Mouse (Mus musculus): Measurements from ENCODE around the gene Rusc1.

Gene Rusc1

DNA sequence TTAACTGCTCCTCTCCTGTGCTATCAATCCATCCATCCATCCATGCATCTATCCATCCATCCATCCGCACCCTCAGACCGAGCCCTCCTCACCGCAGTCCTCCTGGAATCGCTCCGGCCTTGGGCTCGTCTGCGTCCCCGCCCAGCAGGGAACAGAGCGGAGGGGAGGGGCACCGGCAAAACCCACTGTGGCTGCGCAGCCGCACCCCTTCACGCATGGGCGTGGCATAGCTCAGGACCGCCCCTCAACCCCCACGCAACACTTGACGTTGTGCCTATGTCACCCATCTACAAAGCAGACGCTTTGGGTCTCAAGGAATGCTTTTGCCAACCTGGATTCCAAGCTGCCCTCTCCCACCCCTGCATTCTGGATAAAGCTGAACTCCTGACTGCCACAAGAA, at the start of gene Rusc1:
Gene Rusc1, minus strand, starts transcription at position 137 of the 400 bp plus-strand sequence.
- peak; percentile 95 for DNase-seq (ENCODE audit: low read depth, low spot score)

DNA sequence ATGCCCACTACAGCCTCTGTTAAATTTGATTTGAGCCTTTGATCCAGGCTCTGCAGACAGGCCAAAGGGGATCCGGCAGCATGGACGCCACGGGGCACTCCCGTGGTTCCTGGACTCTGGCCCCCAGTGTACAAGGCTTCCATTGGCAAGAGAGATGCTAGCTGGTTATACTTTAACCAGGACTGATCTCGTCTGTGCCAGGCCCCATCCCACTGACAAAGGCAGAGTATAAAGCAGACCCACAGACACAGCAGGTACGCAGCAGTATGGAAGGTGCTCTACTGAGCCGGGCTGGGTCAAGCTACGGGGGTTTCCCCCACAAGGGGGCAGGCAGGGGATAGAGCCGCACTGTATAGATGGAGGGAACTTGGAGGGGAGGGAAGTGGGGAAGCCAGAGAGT, 43.3 kb upstream of the Rusc1 start:
- DNase-seq (ENCODE audit: low read depth, low spot score): peak; percentile 80

DNA sequence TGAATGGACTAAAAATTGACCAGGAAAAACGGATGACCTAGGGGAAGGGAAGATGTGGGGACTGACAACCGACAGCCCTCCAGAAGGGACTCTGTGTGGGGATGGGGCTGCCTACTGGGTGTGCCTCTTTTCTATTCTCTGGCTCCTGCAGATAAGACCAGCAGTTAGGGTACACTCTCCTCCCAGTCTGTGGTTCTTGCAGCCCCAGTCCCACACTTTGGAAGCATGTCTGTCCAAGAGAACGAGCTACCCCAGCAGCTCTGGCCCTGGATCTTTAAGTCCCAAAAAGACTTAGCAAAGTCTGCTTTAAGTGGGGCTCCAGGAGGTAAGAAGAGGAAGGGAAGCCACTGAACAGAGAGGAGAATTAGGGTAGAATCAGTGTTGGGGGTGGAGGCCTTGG, 42.8 kb upstream of the Rusc1 start, which contains the start of gene Pklr:
Gene Pklr, plus strand, starts transcription at position 185 of the 400 bp plus-strand sequence.
- DNase-seq (ENCODE audit: low read depth, low spot score): no peak

DNA sequence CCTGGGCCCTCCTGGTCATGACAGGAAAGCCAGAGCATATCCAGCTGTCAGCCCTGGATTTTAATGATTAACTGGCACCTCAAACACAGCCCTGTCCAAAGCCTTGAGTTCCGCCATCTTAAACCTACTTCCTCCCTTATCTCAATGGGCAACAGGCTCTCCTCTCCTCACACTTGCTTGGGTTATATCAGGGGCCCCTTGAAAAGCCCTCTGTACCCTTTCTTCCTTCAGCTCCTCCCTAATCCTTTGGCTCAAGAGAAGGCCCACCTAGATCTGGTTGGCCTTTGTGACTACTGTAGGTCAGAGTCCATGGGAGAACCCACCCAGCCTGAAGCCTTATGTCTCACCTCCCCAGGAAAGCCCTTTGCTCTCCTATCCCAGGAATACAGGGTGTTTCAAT, 40.6 kb upstream of the Rusc1 start:
- DNase-seq (ENCODE audit: low read depth, low spot score): no peak

DNA sequence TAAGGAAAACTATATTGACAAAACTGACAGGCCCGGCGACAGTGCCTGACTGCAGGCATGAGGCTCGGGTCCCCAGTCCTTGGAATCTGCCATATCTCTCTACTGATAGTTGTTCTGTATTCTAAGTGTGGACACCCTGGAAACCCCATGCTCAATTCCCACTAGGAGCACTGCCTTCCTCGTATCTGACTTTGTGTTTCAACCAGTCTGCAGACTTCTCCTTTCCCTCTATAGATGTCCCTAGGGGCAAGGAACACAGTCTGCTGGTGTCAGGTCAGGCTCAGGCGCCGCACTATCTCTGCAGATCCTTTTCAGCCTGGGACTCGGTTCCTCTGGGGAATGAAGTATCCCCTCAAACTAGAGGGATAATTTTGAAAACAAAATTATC, 39.9 kb upstream of the Rusc1 start:
- no peak for DNase-seq (ENCODE audit: low read depth, low spot score)

DNA sequence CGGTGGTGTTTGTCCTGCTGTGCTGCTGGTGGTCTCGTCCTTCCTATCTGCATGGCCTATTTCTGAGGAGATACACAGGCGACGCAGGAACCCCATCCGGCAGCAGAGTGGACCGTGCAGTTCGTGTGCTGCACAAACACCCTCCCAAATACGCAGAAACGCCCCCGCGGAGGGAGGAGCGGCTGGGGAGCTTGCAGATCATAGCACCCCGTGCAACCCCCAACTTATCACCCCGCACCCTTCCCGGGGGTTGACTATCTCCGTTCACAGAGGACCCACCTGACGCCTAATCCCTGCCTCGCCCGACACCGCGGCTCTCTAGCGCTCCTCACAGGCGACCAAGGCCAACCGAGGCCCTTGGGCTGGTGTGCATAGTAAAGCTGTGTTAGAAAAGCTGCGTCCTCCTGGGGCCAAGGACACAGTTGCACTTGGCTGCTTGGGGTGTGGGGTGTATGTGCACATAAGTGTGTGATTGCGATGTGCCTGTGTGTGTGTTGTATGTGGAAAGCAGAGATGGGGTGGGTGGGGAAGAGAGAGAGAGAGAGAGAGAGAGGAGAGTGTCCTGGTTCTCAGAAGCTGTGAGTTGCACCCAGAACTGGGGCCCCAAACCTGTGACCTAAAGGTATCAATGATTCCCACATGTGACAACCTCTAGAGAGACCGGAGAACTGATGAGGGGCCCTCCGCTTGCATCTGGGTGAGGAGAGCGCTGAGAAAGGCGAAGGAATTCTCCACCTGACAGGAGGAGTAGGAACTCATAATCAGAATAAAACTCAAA, 39.4 kb upstream of the Rusc1 start:
- no peak for DNase-seq (ENCODE audit: low read depth, low spot score)

DNA sequence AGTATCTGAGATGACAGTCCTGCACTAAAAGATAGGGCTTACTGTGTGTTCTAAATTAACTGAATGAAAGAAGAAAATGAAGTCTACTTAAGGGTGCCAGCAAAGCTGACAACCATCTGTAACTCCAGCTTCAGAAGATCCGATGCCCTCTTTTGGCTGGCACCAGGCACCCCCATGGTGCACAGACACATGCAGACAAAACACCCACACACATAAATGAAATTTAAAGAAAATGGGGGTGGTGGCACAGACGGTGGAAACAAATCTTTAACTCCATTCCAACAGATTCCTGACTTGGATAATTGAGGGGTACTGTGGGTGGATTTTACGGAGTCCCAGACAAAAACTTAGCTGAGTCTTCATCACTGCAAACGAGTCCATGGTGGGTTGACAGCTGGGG, 38.7 kb upstream of the Rusc1 start:
- no peak for DNase-seq (ENCODE audit: low read depth, low spot score)

DNA sequence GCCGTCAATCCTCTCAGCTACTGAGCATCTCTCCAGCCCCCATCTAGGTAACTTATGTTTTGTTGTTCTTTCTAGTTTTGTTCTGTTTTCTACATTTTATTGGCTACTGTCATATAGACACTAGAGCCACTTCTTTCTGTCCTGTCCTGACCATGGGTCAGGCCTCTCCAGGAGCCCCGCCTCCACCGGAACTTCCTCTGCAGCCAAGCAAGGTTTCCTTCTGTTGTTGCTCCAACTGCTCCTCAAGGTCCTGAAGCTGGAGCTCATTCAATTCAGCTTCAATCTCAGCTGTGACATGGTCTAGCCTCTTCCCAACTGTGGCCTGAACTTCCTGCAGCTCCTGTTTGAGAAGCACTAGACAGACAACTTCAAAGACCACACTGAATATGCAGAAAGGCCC, 36.8 kb upstream of the Rusc1 start:
- no peak for DNase-seq (ENCODE audit: low read depth, low spot score)

DNA sequence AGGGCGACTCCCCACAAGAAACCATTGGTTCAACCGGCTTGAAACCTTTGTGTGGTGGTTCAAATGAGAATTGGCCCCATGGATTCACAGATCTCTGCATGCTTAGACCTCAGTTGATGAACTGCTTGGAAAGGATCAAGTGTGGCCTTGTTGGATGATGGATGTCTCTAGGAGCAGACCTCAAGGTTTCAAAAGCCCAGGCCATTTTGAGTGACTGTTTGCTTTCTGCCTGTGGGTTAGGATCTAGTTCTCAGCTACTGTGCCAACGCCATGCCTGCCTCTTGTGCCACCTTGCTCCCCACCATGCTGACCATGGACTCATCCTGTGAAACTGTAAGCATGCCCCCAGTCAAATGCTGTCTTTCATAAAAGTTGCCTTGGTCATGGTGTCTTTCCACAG, 32.9 kb upstream of the Rusc1 start:
- DNase-seq (ENCODE audit: low read depth, low spot score): no peak

DNA sequence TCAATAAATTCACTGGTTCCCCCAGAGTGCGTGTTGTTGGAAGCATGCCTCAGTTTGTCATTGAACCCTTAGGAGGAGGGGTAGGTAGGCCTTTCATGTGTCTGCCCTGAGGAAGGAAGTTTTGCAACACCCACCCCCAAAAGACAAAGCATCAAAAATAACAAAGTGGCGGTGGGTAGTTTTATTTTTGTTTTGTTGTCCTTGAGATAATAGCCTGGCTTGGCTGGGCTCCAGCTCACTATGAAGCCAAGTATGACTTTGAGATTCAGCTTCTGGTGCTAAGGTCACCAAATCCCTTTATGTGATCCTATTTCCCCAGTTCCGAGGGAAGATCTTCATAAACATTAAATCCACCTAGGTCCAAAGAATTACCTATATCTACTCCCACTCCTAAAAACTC, 31.1 kb upstream of the Rusc1 start:
- DNase-seq (ENCODE audit: low read depth, low spot score): no peak

DNA sequence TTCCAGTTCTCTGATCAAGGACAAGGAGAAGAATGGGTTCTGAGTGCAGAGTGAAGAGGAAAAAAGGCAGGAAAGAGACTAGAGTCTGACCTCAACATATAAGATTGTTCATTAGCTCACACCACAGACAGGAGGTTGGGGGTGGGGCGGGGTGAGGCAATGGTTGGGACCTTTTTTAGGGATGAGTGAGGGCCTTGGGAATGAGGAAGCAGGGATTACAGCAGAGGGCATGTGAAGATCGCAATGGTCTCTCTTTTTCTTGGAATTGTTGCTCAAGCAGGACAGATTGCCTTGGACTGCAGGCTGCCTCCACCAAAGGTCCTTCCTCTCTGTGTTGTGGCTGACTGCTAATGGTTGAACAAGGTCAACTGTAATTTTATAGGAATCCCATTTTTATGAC, 30.2 kb upstream of the Rusc1 start:
- no peak for DNase-seq (ENCODE audit: low read depth, low spot score)

DNA sequence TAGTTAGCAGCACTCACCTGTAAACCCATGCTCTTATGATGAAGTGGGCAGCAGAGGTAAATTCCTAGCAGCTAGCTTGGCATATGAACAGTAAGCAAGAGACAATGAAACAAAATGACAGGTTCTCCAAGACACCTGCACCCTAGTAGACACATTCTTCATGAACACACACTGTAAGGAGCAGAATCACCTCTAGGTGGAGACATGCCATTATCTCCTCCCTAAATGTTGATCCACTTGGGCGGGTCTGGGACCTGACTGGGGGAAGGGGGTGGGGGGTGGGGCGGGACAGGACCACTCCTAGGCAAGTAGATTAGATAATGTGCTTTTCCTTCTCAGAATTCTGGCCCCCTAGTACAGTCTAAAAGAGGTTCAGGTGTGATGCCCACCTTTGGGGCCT, 22.4 kb upstream of the Rusc1 start:
- peak; percentile 81 for DNase-seq (ENCODE audit: low read depth, low spot score)

DNA sequence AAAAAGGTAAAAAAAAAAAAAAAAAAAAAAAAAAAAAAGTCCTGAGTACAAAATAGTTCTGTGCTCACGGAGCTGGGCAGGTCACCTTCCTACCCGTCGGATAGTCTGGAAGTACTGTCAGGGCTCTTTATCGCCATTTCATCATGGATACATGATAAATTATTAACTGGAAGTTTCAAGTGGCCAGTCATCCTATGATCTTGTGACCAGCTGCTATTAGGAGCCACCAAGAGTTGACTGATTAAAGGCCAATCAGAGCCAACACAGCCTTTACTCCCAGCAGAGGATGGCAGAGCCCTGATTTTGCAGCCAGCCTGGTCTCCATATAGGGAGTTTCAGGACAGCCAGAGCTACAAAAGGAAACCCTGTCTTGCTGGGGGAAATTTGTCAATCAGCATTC, 19.9 kb upstream of the Rusc1 start:
- no peak for DNase-seq (ENCODE audit: low read depth, low spot score)

DNA sequence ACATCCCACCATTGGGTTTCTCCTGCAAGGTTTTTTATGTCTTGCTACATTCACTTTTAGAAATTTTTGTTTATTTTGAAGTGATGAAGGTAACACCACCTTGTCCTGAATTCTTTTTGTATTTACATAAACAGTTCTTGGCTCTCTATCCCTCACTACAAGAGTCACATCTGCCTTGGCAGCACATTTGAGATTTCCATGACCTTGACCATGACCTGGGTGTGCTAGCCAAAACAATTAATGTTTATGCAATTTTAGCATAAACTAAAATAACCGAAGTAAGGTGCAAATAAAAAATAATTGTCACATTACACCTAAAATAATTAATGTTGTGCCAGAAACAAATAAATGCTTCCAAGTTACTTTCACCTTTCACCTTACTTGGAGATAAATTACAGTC, 15.0 kb upstream of the Rusc1 start:
- DNase-seq (ENCODE audit: low read depth, low spot score): no peak

DNA sequence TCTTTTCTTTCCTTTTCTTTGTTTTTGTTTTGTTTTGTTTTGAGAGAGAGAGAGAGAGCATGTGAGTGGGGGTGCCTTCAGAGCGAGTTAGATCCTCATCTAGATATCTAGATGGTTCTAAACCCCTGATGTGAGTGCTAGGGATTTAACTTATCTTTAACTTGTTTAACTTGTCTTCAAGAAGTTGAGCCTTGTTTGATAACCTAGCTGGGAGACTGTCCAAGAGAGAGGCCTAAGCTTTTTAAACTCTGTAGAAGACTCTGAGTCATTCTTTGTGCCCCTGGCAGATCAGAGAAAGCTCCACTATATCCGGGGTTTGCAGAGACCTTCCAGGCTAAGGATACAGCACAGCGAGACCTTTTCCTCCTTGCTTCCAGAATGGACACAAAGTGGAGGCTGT, 14.4 kb upstream of the Rusc1 start:
- no peak for DNase-seq (ENCODE audit: low read depth, low spot score)

DNA sequence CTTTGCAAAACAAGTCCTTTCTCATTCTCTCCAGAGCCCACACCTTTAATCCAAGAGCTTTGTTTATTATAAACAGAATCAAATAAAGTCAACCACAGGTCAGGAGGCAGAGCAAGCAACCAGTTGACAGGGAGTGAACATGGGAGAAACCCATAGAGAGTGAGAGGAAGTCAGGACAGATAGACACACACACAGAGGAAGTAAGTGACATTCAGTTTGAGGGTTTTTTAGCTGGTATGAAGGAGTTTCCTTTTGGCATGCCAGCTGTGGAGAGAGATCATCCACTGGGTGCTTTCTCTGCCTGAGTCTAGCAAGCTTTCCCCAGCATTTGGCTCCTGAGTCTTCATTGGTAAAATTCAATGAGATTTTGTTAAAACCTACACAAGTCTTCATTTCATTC, 13.8 kb upstream of the Rusc1 start:
- no peak for DNase-seq (ENCODE audit: low read depth, low spot score)

DNA sequence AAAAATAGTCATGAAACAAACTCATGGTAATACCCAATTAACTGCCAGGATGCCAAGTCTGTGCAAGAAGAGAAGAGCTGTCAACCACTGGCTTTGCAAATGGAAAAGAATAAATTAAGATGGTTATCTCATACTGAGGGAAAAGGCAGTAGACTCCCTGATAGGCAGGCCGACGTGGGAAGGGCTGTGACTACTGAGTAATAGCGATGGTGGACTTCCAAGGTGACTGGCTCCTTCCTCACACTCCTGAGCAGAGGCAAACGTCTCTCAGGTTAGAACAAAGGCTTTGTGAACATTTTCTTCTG, 10.1 kb upstream of the Rusc1 start:
- DNase-seq (ENCODE audit: low read depth, low spot score): no peak

DNA sequence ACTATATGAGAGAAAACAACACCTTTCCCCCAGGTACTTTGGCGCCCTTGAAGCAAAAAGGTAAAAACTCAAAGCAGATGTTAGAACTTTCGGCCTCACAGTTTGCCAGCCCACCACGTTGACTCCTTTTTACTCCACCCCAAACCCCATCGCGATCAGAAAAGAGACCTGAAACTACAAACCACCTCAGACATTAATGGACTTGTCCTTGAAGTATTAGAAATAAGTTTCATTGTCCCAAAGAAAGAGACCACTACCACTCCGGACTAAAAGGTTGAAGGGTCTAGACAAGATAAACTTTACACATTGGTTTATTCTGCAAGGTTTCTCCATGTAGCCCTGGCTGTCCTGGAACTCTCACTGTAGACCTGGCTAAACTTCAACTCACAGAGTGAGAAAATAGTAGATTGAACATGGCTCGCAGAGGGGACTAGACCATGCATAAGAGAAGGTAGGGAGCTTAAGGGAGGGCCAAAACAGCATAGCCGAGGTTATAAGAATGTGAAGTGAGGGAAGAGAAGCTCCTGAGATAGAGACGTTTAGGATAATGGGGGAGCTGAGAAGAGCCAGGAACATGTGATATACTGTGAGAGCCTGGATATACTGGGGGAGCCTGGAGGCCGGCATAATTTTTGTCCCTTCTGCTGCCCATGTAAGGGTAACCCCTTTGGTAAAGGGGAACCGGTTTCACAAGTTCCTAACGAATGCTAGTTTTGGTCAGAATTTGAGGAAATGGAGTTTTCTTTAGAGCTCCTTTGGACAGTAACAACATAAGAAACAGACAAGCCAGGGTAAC, 9.6 kb upstream of the Rusc1 start:
- DNase-seq (ENCODE audit: low read depth, low spot score): no peak

DNA sequence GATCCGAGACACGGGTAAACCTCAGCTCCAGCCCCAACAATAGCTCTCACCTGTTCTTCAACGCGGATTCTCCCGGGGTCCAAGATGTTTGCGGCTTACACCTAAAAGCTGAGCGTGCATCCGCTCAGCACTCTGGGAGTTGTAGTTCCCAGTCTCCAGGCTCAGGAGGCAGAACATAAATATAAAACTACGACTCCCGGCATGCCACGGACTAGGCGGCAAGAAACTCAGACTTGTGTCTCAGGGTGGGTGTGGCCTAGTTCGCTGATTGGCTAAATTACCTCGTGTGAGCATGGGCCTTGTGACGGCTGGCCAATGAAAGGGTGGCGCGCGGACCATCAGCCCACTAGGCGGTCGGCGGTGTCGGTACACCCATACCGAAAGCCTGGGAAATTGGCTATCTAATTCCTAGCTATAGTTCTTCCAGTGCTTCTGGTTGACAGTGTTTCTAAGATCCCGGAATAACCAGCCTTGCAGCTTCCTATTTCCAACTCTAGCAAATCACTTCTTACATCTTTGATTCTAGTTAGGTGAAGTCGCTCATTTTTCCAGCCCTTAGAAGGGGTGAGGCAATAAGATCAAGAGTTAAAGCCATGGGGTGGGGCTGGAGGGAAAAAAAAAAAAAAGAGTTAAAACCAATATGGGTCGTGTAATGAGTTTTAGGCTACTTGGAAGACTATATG, 8.8 kb upstream of the Rusc1 start, which contains the start of gene Fdps:
Gene Fdps, minus strand, starts transcription at position 148 of the 683 bp plus-strand sequence.
- DNase-seq (ENCODE audit: low read depth, low spot score): peak; percentile 100

DNA sequence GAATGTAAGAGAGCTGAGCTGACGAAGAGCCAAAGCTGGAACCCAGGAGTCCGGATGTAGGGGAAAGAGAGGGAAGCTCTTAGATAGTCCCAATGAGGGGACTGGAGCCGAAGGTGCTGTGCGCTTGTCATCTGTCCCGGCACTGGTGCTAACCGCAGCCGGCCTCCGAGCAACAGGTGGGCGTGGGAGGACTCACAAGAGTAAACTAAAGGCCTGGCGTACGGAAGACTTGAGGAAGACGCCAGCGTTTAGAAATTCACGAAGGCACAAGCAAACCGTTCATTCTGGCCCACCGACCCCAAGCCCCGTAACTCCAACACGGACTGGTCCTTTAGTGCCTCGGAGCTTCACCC, 8.3 kb upstream of the Rusc1 start:
- DNase-seq (ENCODE audit: low read depth, low spot score): no peak

DNA sequence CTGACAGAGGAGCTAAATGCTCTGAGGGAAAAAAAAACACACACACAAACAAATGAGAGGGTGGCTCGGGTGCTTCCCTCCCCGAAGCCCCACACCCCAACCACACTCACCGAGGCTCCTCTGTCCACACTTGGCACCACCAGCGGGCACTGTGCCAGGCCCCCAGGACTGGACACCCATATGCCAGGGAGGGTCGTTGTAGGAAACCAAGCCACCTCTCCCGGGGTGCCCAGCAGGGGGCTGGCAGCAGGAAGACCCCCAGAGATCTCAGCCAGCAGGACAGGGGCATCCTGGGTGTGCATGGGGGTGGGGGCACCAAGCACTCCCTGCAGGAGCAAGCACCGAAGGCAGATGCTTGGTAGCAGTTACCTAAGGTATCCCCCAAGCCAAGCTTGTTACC, 7.7 kb upstream of the Rusc1 start, which contains the start of gene Gm43738:
Gene Gm43738, minus strand, starts transcription at position 289 of the 400 bp plus-strand sequence.
- no peak for DNase-seq (ENCODE audit: low read depth, low spot score)

DNA sequence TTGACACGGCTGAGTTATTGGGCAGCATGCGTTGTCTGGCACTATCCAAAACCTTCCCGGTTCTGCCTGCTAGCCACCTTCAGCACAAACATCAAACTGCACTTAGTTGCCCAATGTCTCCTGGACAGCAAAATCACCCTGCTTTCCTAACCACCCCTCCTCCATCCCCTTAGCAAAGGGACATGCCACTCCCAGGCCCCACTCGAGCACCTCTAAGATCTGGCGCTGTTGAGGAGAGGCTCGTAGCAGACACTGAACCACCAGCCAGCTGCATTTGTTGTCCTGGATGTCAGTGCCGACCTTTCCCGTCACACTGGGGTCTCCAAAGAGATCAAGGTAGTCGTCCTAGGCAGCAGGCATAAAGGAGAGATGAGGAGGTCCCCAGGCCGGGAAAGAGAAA, 910 bp upstream of the Rusc1 start:
- DNase-seq (ENCODE audit: low read depth, low spot score): no peak

All from ZHBTc4 (cell line).